Mouse (Mus musculus) layer of hippocampus, adult 8-10 months (tissue): ENCODE data around the gene Ift43. TPM values are rescaled to one million over a fixed set of nuclear protein-coding genes. Genes with fewer than 3 reads are reported as not detected.

Source experiments
- DNase-seq, 2 experiments: peaks; one replicate each; pipeline ENCODE4 v3.0.0; 2022; ENCODE audit warnings: low spot score in 2 of 2
- total RNA-seq, 4 experiments: library from RNA; stranded (reverse); gene quantifications; 2 replicates each; pipeline ENCODE4 v1.2.4; 2022

The Ift43 gene
- total RNA-seq, 4 experiments from 2014 or later = 13.0 to 18.5 (median 15.4) TPM

DNA sequence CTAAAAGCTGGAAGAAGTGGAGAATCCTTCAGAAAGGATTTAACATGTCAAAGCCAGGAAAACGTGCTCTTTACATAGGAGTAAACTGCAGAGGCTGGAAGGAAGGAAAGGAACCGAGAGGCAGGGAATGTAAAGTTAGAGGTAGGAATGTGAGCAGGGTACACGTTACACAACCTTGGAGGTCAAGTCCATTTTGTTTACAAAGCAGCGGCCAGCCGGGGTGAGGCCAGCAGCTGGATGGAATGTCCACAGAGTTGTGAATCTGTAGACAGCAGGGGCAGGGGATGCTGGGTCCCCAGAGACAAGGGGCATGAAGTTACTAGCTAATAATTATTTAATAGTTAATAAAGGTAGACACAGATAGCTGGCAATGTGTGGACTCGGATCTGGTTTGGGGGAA, 45.8 kb downstream of the Ift43 start:
- no peak for DNase-seq

- DNase-seq = no peak
These were observed 46.7 kb downstream of the Ift43 start for GRCm38 (mm10) chr12:86129005-86129404.

GRCm38 (mm10) chr12:86129696-86130095, 47.4 kb downstream of the Ift43 start:
- DNase-seq = no peak

GRCm38 (mm10) chr12:86132799-86133198, 50.5 kb downstream of the Ift43 start:
- peak; percentile 69 to 72 for DNase-seq

DNA sequence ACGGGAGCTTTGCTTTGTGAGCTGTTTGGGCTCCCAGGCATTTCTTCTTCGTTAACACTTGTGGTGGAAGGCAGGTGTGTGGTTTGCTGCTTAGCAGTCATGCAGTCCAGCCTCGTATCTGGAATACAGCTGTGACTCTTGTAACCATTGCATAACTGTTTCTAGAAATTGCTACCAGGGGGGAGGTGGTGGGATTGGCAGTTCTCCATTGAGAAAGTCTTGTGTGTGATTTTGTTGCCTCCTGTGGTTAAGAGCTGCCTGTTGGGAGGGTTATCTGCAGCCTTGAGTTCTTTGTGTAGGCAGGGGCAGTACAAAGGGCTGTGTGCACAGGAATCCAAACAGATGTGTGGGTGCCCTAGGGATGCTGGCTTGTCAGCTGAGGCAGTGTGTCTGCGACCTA, 53.4 kb downstream of the Ift43 start:
- no peak for DNase-seq

GRCm38 (mm10) chr12:86138696-86139095, 56.4 kb downstream of the Ift43 start:
- no peak for DNase-seq

DNA sequence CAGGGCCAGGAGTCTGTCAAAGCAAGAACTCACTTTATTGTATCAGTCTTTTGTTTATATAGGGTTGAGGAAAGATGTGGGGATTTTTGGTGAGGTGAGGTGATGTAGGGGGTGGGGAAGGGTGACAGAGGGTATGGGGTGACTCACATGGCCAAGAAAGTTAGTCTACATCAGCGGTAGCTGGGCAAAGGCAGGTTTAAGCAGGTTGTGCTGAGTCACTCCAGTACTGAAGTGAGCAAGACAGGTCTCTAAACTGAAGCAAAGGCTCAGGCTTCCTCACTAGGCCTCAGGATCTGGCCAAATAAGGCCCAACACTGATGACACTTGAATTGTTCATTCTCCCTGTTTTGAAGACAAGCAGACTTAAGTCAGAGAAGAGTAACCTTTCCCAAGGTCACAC, 60.0 kb downstream of the Ift43 start:
- no peak for DNase-seq

- DNase-seq = no peak
These were observed 63.9 kb downstream of the Ift43 start for GRCm38 (mm10) chr12:86146246-86146645.

GRCm38 (mm10) chr12:86148271-86148670, 65.9 kb downstream of the Ift43 start:
- DNase-seq = no peak

- no peak for DNase-seq
These were observed 66.7 kb downstream of the Ift43 start for GRCm38 (mm10) chr12:86149087-86149486.

GRCm38 (mm10) chr12:86151941-86152340, 69.6 kb downstream of the Ift43 start:
- DNase-seq = no peak

- DNase-seq = no peak
These were observed 71.0 kb downstream of the Ift43 start for GRCm38 (mm10) chr12:86153213-86153957.

DNA sequence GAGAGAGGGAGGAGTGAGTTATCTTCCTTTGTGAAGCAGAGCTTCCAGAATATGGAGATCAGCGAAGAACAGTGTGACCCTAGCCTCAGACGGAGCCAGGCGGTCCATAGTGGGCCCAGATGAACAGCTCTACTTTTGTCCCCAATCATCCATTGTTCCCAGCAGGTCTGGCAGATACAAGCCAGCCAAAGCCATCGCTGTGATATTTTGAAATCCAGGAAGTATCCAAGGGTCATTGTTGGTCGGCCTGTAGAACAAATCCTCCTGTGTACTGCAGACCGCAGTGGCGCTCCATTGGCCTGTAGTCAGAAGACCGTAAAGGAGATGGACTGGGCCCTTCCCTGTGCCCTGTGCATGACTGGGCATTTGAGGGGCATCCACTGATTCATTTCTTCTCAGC, 72.8 kb downstream of the Ift43 start:
- DNase-seq = peak; percentile 26 to 34

- DNase-seq = no peak
These were observed 74.8 kb downstream of the Ift43 start for GRCm38 (mm10) chr12:86157166-86157565.

GRCm38 (mm10) chr12:86157894-86158444, 75.6 kb downstream of the Ift43 start:
- peak; percentile 47 to 49 for DNase-seq

DNA sequence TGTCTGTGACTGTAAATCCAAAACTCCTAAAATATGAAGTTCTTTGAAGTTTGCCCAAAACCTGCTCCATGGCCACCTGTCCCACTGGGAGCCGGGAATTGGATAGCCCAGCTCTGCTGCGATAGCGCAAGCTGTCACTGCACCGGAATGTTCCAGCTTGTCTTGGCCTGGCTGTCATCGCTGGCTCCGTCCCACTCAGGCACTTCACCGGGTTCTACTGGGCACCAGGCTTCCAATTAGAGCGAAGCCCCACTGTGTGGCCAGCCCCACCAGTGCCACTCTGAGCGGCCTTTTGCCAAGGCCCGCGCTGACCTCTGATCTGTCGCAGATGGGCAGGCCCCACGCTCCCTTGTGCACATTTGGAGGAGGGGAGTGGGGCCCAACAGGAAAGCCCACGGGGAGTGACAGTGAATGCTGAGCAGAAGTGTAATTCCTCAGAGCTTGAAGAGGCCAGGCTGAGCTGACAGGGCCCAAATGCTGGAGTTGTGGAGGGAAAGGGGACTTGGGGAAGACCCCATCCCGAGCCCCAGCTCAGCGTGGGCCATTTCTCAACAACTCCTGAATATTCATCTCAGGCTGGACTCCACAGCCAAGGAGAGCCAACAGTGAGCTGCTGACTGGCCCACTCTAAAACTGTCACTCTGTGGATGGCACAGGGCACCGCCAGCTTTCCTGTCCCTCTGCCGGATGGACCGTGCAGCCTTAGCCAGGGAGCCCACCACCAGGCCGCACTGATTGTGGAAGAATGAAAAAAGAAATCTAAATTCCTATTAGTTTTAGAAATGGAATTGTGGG, 76.5 kb downstream of the Ift43 start:
- peak; percentile 77 to 82 for DNase-seq

GRCm38 (mm10) chr12:86161436-86161835, 79.1 kb downstream of the Ift43 start:
- no peak for DNase-seq

GRCm38 (mm10) chr12:86161942-86162341, 79.6 kb downstream of the Ift43 start:
- DNase-seq = no peak

DNA sequence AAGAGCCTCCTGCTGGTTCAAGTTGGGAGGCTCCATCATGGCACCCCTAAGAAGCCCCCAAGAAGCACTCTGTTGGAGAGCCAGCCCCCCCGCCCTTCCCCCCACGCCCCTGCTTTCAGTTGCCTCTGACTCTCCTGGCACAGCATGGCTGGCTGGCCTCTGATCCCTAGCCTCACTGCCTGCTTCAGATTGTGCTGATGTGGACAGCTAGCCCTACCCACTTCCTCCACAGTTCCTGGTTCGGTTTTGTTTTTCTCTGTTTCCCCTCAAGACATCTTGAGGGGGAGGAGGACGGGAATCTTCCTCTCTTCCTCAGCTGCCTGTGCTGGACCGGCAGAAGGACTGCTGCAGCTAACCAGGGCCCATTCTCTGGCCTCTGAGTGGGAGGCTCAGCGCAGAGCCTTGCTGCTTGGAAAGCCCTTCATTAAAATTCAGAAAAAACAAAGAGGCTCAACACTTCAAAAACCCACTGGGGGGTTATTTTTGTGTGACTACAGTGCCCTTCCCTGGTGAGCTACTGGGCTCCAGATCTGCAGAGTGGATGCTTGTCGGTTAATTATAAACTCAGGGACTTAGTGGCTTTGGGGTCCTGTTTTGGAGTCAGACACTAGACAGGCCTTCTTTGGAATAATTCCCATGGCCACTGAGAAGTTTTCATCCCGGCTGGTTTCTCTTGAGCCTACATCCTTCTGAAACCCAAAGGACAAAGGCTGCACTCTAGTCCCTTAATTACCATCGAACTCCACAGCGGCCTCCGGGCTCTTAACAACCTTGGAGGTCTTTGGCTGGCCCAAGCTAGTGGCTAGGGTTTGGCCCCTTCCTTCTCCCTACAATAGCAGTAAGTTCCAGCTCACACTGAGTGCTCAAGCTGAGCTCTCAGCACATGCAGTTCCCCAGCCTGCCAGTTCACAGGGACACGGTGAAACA, 80.8 kb downstream of the Ift43 start:
- peak; percentile 28 to 34 for DNase-seq

DNA sequence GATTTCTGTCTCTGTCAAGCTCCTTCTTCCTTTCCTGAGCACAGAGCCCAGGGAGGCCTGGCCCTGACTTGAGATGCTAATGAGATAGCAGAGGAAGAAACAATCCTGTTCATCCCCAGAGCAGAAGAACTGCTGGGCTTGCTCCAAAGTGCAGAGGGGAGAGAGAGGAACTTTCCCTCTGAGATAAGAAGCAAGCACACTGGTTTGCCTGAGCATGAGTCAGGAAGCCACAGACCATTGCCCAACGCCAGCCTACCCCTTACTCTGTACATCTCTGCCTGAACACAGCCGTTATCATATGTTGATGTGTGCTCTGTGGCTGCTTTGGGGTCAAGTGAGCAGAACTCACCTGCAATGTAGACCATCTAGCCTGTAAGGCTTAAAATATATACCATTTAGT, 83.9 kb downstream of the Ift43 start:
- DNase-seq = no peak

GRCm38 (mm10) chr12:86167075-86167474, 84.7 kb downstream of the Ift43 start:
- DNase-seq = no peak
